Mouse (Mus musculus): ENCODE measurements at regions not wholly inside any gene's neighbourhood (a gene's known extent, or its start where the extent isn't known, plus 50 kb on each side); places are given as distances from the start of the nearest gene placed in this dataset.

GRCm38 (mm10) chr1:75656592-75656991, 110.5 kb downstream of the Slc4a3 start:
- Histone ChIP-seq H3K4me3 (no peak overlapping the region), H3K9me3 (peaks cover 8% of the 10 kb centered on the region; the same call in 1 of the 2 replicates), H3K27me3 (replicated peaks; ENCODE audit: low read depth, poor library complexity, severe bottlenecking) (peaks cover 15% of the 10 kb centered on the region), H3K36me3 (replicated peaks) (no peaks in the 10 kb centered on the region), H3K27ac (replicated peaks) (peak overlapping the region; percentile 37; the same call in 1 of the 2 replicates), H3K4me1 (peaks cover 35% of the 10 kb centered on the region)
- DNase-seq (ENCODE audit: low spot score): peak; percentile 46
- WGBS: 43% methylated on average over 4 of the region's 4 CpGs

GRCm38 (mm10) chr1:75660336-75661100, 114.5 kb downstream of the Slc4a3 start:
- Histone ChIP-seq H3K27me3 (replicated peaks; ENCODE audit: low read depth, poor library complexity, severe bottlenecking) (peaks cover 25% of the 10 kb centered on the region), H3K4me3 (no peak overlapping the region), H3K9me3 (peaks cover 8% of the 10 kb centered on the region; the same call in 1 of the 2 replicates), H3K27ac (replicated peaks) (no peak overlapping the region), H3K4me1 (peaks cover 46% of the 10 kb centered on the region), H3K36me3 (replicated peaks) (no peaks in the 10 kb centered on the region)
- DNase-seq (ENCODE audit: low spot score): no peak
- WGBS: 68% methylated on average over 7 of the region's 7 CpGs

GRCm38 (mm10) chr1:75662141-75662990, 116.3 kb downstream of the Slc4a3 start:
- peak overlapping the region; percentile 34 for H3K4me3 ChIP-seq

GRCm38 (mm10) chr1:75667736-75668269, 121.7 kb downstream of the Slc4a3 start:
- peaks cover 35% of the 10 kb centered on the region for H3K4me1 ChIP-seq
- H3K36me3 ChIP-seq (replicated peaks): no peaks in the 10 kb centered on the region
- H3K27ac ChIP-seq (replicated peaks): peak overlapping the region; percentile 19
- H3K9me3 ChIP-seq: peaks cover 2% of the 10 kb centered on the region; the same call in 1 of the 2 replicates
- WGBS: 29% methylated on average over 6 of the region's 6 CpGs
- no peak overlapping the region for H3K4me3 ChIP-seq
- peak; percentile 34 for DNase-seq (ENCODE audit: low spot score)
- H3K27me3 ChIP-seq (replicated peaks; ENCODE audit: low read depth, poor library complexity, severe bottlenecking): peaks cover 49% of the 10 kb centered on the region

More at GRCm38 (mm10) chr1:75662141-75662990, 116.3 kb downstream of the Slc4a3 start:
- H3K9me3 ChIP-seq: peaks cover 10% of the 10 kb centered on the region; the same call in 1 of the 2 replicates
- peak; percentile 82 for DNase-seq (ENCODE audit: low spot score)
- peak overlapping the region; percentile 60 for H3K27ac ChIP-seq (replicated peaks)
- peaks cover 19% of the 10 kb centered on the region for H3K27me3 ChIP-seq (replicated peaks; ENCODE audit: low read depth, poor library complexity, severe bottlenecking)
- no peaks in the 10 kb centered on the region for H3K36me3 ChIP-seq (replicated peaks)
- 10% methylated on average over 17 of the region's 17 CpGs for WGBS
- peaks cover 32% of the 10 kb centered on the region for H3K4me1 ChIP-seq

GRCm38 (mm10) chr1:75676295-75676694, 130.2 kb downstream of the Slc4a3 start:
- no peak for DNase-seq (ENCODE audit: low spot score)
- 86% methylated on average over 4 of the region's 4 CpGs for WGBS
- no peak overlapping the region for H3K27ac ChIP-seq (replicated peaks)
- H3K36me3 ChIP-seq (replicated peaks): no peaks in the 10 kb centered on the region
- H3K4me1 ChIP-seq: peaks cover 16% of the 10 kb centered on the region
- no peak overlapping the region for H3K4me3 ChIP-seq
- H3K9me3 ChIP-seq: 0 out of 2 replicates have a peak, but pooled peaks cover 3% of the 10 kb centered on the region
- peaks cover 19% of the 10 kb centered on the region for H3K27me3 ChIP-seq (replicated peaks; ENCODE audit: low read depth, poor library complexity, severe bottlenecking)

GRCm38 (mm10) chr1:75677695-75678094, 131.6 kb downstream of the Slc4a3 start:
- no peak overlapping the region for H3K4me3 ChIP-seq
- 0 out of 2 replicates have a peak, but pooled peaks cover 7% of the 10 kb centered on the region for H3K27me3 ChIP-seq (replicated peaks; ENCODE audit: low read depth, poor library complexity, severe bottlenecking)
- peaks cover 11% of the 10 kb centered on the region for H3K9me3 ChIP-seq
- peaks cover 13% of the 10 kb centered on the region for H3K4me1 ChIP-seq
- H3K27ac ChIP-seq (replicated peaks): no peak overlapping the region
- WGBS: 75% methylated on average over 5 of the region's 5 CpGs
- H3K36me3 ChIP-seq (replicated peaks): no peaks in the 10 kb centered on the region
- DNase-seq (ENCODE audit: low spot score): no peak

GRCm38 (mm10) chr1:75678279-75678678, 132.2 kb downstream of the Slc4a3 start:
- H3K9me3 ChIP-seq: peaks cover 11% of the 10 kb centered on the region
- H3K27ac ChIP-seq (replicated peaks): no peak overlapping the region
- 0 out of 2 replicates have a peak, but pooled peaks cover 2% of the 10 kb centered on the region for H3K27me3 ChIP-seq (replicated peaks; ENCODE audit: low read depth, poor library complexity, severe bottlenecking)
- no peaks in the 10 kb centered on the region for H3K36me3 ChIP-seq (replicated peaks)
- no peak overlapping the region for H3K4me3 ChIP-seq
- DNase-seq (ENCODE audit: low spot score): no peak
- 57% methylated on average over 4 of the region's 4 CpGs for WGBS
- peaks cover 13% of the 10 kb centered on the region for H3K4me1 ChIP-seq

GRCm38 (mm10) chr1:75680366-75680765, 134.3 kb downstream of the Slc4a3 start:
- no peaks in the 10 kb centered on the region for H3K36me3 ChIP-seq (replicated peaks)
- peaks cover 13% of the 10 kb centered on the region for H3K4me1 ChIP-seq
- no peak overlapping the region for H3K4me3 ChIP-seq
- DNase-seq (ENCODE audit: low spot score): no peak
- H3K9me3 ChIP-seq: peaks cover 11% of the 10 kb centered on the region
- H3K27ac ChIP-seq (replicated peaks): no peak overlapping the region
- 58% methylated on average over 10 of the region's 10 CpGs for WGBS
- H3K27me3 ChIP-seq (replicated peaks; ENCODE audit: low read depth, poor library complexity, severe bottlenecking): no peaks in the 10 kb centered on the region

- H3K9me3 ChIP-seq: peaks cover 8% of the 10 kb centered on the region
- H3K36me3 ChIP-seq (replicated peaks): no peaks in the 10 kb centered on the region
- H3K27ac ChIP-seq (replicated peaks): no peak overlapping the region
- DNase-seq (ENCODE audit: low spot score): no peak
- peaks cover 13% of the 10 kb centered on the region for H3K4me1 ChIP-seq
- no peak overlapping the region for H3K4me3 ChIP-seq
- no peaks in the 10 kb centered on the region for H3K27me3 ChIP-seq (replicated peaks; ENCODE audit: low read depth, poor library complexity, severe bottlenecking)
- WGBS: 88% methylated on average over 5 of the region's 5 CpGs
Observed at GRCm38 (mm10) chr1:75681913-75682312, 135.8 kb downstream of the Slc4a3 start.

- H3K27me3 ChIP-seq (replicated peaks; ENCODE audit: low read depth, poor library complexity, severe bottlenecking): no peaks in the 10 kb centered on the region
- H3K27ac ChIP-seq (replicated peaks): 0 out of 2 replicates have a peak overlapping the region, but pooled peaks have one; percentile 54
- peaks cover 13% of the 10 kb centered on the region for H3K4me1 ChIP-seq
- no peak for DNase-seq (ENCODE audit: low spot score)
- H3K9me3 ChIP-seq: no peaks in the 10 kb centered on the region
- H3K4me3 ChIP-seq: no peak overlapping the region
- WGBS: 79% methylated on average over 1 of the region's 1 CpGs
- no peaks in the 10 kb centered on the region for H3K36me3 ChIP-seq (replicated peaks)
Observed at GRCm38 (mm10) chr1:75692781-75693180, 146.7 kb downstream of the Slc4a3 start.

GRCm38 (mm10) chr1:75693231-75693914, 147.3 kb downstream of the Slc4a3 start:
- Histone ChIP-seq H3K4me3 (no peak overlapping the region), H3K4me1 (peaks cover 13% of the 10 kb centered on the region), H3K27ac (replicated peaks) (peak overlapping the region; percentile 54; the same call in 1 of the 2 replicates), H3K9me3 (no peaks in the 10 kb centered on the region), H3K36me3 (replicated peaks) (no peaks in the 10 kb centered on the region), H3K27me3 (replicated peaks; ENCODE audit: low read depth, poor library complexity, severe bottlenecking) (no peaks in the 10 kb centered on the region)
- peak; percentile 34 for DNase-seq (ENCODE audit: low spot score)
- 47% methylated on average over 12 of the region's 12 CpGs for WGBS

All from embryonic facial prominence, embryonic 10.5 days (tissue).